Mouse (Mus musculus) liver, adult 2 months (tissue): ENCODE measurements around the gene Ttll13. TPM values are rescaled to one million over a fixed set of nuclear protein-coding genes. Genes with fewer than 3 reads are reported as not detected.

Source experiments
- DNase-seq: peaks from one replicate; pipeline ENCODE4 v3.0.0-alpha.2; 2011; ENCODE audit warnings: low read depth, low spot score; ENCODE audit errors: extremely low read depth
- H3K27ac ChIP-seq: fragments of 200-500 bp; replicated peaks from 2 replicates; pipeline ENCODE4 v1.5.1; 2012; ENCODE audit warnings: low read depth, mild to moderate bottlenecking, control low read depth, inconsistent platforms, low read length; ENCODE audit not compliant: insufficient read depth
- H3K27me3 ChIP-seq: fragments of 200-500 bp; 2 replicates; pipeline ENCODE4 v1.6.1; 2012; ENCODE audit warnings: mild to moderate bottlenecking, moderate library complexity, low read length, inconsistent platforms; ENCODE audit not compliant: control insufficient read depth, insufficient read depth
- H3K36me3 ChIP-seq: fragments of 200-500 bp; 2 replicates; pipeline ENCODE4 v1.6.1; 2012; ENCODE audit warnings: low read length, inconsistent platforms; ENCODE audit not compliant: control insufficient read depth, insufficient read depth
- H3K4me1 ChIP-seq: fragments of 200-500 bp; 2 replicates; pipeline ENCODE4 v1.6.1; 2011; ENCODE audit warnings: low read length; ENCODE audit not compliant: control insufficient read depth, insufficient read depth
- H3K4me3 ChIP-seq: fragments of 200-500 bp; 2 replicates; pipeline ENCODE4 v1.5.1; 2011; ENCODE audit warnings: low read depth, mild to moderate bottlenecking, control low read depth, low read length, moderate library complexity; ENCODE audit not compliant: insufficient read depth
- H3K79me2 ChIP-seq: fragments of 200-500 bp; 2 replicates; pipeline ENCODE4 v1.6.1; 2012; ENCODE audit warnings: inconsistent platforms, mild to moderate bottlenecking, low read length, moderate library complexity; ENCODE audit not compliant: control insufficient read depth, insufficient read depth
- H3K9ac ChIP-seq: fragments of 200-500 bp; 2 replicates; pipeline ENCODE4 v1.6.1; 2012; ENCODE audit warnings: low read depth, mild to moderate bottlenecking, control low read depth, inconsistent platforms, low read length
- CTCF ChIP-seq: fragments of 200-500 bp; IDR thresholded peaks from 2 replicates; pipeline ENCODE4 v1.5.1; 2011; ENCODE audit warnings: low read depth, low read length, control low read depth
- POLR2A ChIP-seq: fragments of 200-500 bp; IDR thresholded peaks from 2 replicates; pipeline ENCODE4 v1.6.1; 2011; ENCODE audit warnings: low read length, control low read depth; ENCODE audit not compliant: insufficient read depth; ENCODE audit errors: extremely low read depth
- WGBS: fragments of 180-500 bp; shearing (Covaris S2); methylation state at CpG from one replicate; pipeline ENCODE4 v1.1.7; 2018; 5-methylcytosine and 5-hydroxymethylcytosine counted together
- polyA plus RNA-seq: library from polyadenylated mRNA; depleted of rRNA; stranded (reverse); fragments of >200 nt; gene quantifications from 2 replicates; pipeline ENCODE4 v1.2.3, GENCODE M21; 2012
- total RNA-seq: library from RNA; depleted of rRNA; stranded (reverse); fragments of >200 nt; gene quantifications from 2 replicates; pipeline ENCODE4 v1.2.3, GENCODE M21; 2014

Gene Ttll13
- total and polyA plus RNA-seq, 2 experiments, result 0.46 to 0.57 TPM

GRCm38 (mm10) chr7:80283226-80283918 is 37.2 kb downstream of the Ttll13 start:
- Histone ChIP-seq H3K4me3 (no peak overlapping the region), H3K79me2 (no peaks in the 10 kb centered on the region), H3K9ac (no peak overlapping the region), H3K36me3 (peaks cover 51% of the 10 kb centered on the region), H3K27me3 (no peaks in the 10 kb centered on the region), H3K27ac (no peak overlapping the region), H3K4me1 (no peaks in the 10 kb centered on the region)
- DNase-seq, result no peak
- WGBS, result 21% methylated on average over 3 of the region's 3 CpGs
- TF ChIP-seq CTCF (no peak), POLR2A (no peak)

- Histone ChIP-seq H3K79me2 (no peaks in the 10 kb centered on the region), H3K9ac (no peak overlapping the region), H3K4me3 (no peak overlapping the region), H3K27me3 (no peaks in the 10 kb centered on the region), H3K36me3 (peaks cover 42% of the 10 kb centered on the region), H3K4me1 (no peaks in the 10 kb centered on the region), H3K27ac (no peak overlapping the region)
- DNase-seq, result no peak
- WGBS, result 92% methylated on average over 5 of the region's 5 CpGs
- TF ChIP-seq CTCF (no peak), POLR2A (no peak)
Measured at GRCm38 (mm10) chr7:80284391-80284790, 38.2 kb downstream of the Ttll13 start.

GRCm38 (mm10) chr7:80285725-80286124 is 39.5 kb downstream of the Ttll13 start:
- Histone ChIP-seq H3K36me3 (peaks cover 36% of the 10 kb centered on the region), H3K27ac (no peak overlapping the region), H3K27me3 (no peaks in the 10 kb centered on the region), H3K4me1 (no peaks in the 10 kb centered on the region), H3K4me3 (no peak overlapping the region), H3K9ac (no peak overlapping the region), H3K79me2 (no peaks in the 10 kb centered on the region)
- no peak for DNase-seq
- WGBS, result 95% methylated on average over 6 of the region's 6 CpGs
- TF ChIP-seq POLR2A, result no peak
- no peak for TF ChIP-seq CTCF

- 92% methylated on average over 10 of the region's 10 CpGs for WGBS
- Histone ChIP-seq H3K27me3 (no peaks in the 10 kb centered on the region), H3K4me1 (no peaks in the 10 kb centered on the region), H3K36me3 (peaks cover 33% of the 10 kb centered on the region), H3K9ac (no peak overlapping the region), H3K4me3 (no peak overlapping the region), H3K27ac (no peak overlapping the region), H3K79me2 (no peaks in the 10 kb centered on the region)
- DNase-seq, result no peak
- TF ChIP-seq POLR2A (no peak), CTCF (no peak)
Measured at GRCm38 (mm10) chr7:80287736-80288135, 41.6 kb downstream of the Ttll13 start.

- WGBS, result under 1% methylated on average over 52 of the region's 52 CpGs
- Histone ChIP-seq H3K4me1 (no peaks in the 10 kb centered on the region), H3K27me3 (no peaks in the 10 kb centered on the region), H3K4me3 (peak within 1 kb of the TSS; percentile 68), H3K36me3 (no peaks in the 10 kb centered on the region), H3K9ac (peak within 1 kb of the TSS; percentile 54), H3K27ac (no peak within 1 kb of the TSS), H3K79me2 (no peaks in the 10 kb centered on the region)
- peak; percentile 85 for DNase-seq
- no peak for TF ChIP-seq POLR2A
- TF ChIP-seq CTCF, result no peak
Measured at GRCm38 (mm10) chr7:80294062-80294763, 48.0 kb downstream of the Ttll13 start, which contains the start of gene Prc1. Gene Prc1, plus strand, starts transcription at chr7:80294450.

GRCm38 (mm10) chr7:80294764-80295648 is 48.8 kb downstream of the Ttll13 start:
- Histone ChIP-seq H3K36me3 (no peaks in the 10 kb centered on the region), H3K27ac (no peak overlapping the region), H3K27me3 (no peaks in the 10 kb centered on the region), H3K79me2 (no peaks in the 10 kb centered on the region), H3K9ac (peak overlapping the region; percentile 54), H3K4me3 (peak overlapping the region; percentile 68), H3K4me1 (no peaks in the 10 kb centered on the region)
- TF ChIP-seq POLR2A (no peak), CTCF (no peak)
- 12% methylated on average over 37 of the region's 37 CpGs for WGBS
- DNase-seq, result peak; percentile 2
